8 mouse cellular contexts compared by ENCODE assay signal in genomic region chr1:119837035-119837751, GRCm38 (mm10). TPM values are rescaled to one million over a fixed set of nuclear protein-coding genes. Genes with fewer than 3 reads are reported as not detected.
DNase-seq lines count a peak whose midpoint lies in the region; ATAC-seq lines count a peak whose summit lies in the region.

Gene Ptpn4, minus strand, starts transcription at chr1:119837613.

- peak within 1 kb of the TSS; percentile 90 for H3K4me3 ChIP-seq in hindbrain, embryonic 15.5 days

- peak; percentile 99 for DNase-seq in T-cell, adult 2 months (ENCODE audit: low spot score)
- peak; percentile 98 to 99 for DNase-seq in cerebellum, postnatal 36 days
- peak; percentile 97 to 98 for DNase-seq in frontal cortex, postnatal 36 days (ENCODE audit: low spot score in 2 of 2)
- DNase-seq in left cerebral cortex, adult 11 months (ENCODE audit: low spot score) = peak; percentile 95
- DNase-seq in lung, postnatal 4 days = peak; percentile 99
- DNase-seq in retina, postnatal 7 days (ENCODE audit: low read depth, low spot score) = peak; percentile 93
- DNase-seq in urinary bladder, adult 2 months (ENCODE audit: low spot score) = peak; percentile 95

- peak within 1 kb of the TSS; percentile 86 for H3K9ac ChIP-seq in hindbrain, embryonic 15.5 days

- H3K27me3 ChIP-seq in hindbrain, embryonic 15.5 days = no peaks in the 10 kb centered on the region

- peaks cover 15% of the 10 kb centered on the region for H3K4me1 ChIP-seq in hindbrain, embryonic 15.5 days (replicated peaks)

- peak within 1 kb of the TSS; percentile 95 for H3K27ac ChIP-seq in hindbrain, embryonic 15.5 days (replicated peaks)

- H3K36me3 ChIP-seq in hindbrain, embryonic 15.5 days = no peaks in the 10 kb centered on the region

- WGBS in hindbrain, embryonic 15.5 days = under 1% methylated on average over 72 of the region's 79 CpGs

- peak; percentile 99 for ATAC-seq in hindbrain, embryonic 15.5 days (ENCODE audit: low FRiP score, low read depth)

- no peaks in the 10 kb centered on the region for H3K9me3 ChIP-seq in hindbrain, embryonic 15.5 days

- peak within 1 kb of the TSS; percentile 76 for H3K4me2 ChIP-seq in hindbrain, embryonic 15.5 days

RNA-seq across cellular contexts. Expression of gene Ptpn4, which starts in this region (rescaled TPM):
- polyA plus RNA-seq in hindbrain, embryonic 15.5 days (2015; fragmentation: Nextera tagmentation; extraction: Ambion mirVana) = 10.0 and 10.9 TPM in 2 replicates
- 3.2 and 3.8 TPM in 2 replicates for polyA plus RNA-seq in urinary bladder, adult 2 months (2012; rRNA removed)

Comparison
In these comparisons a context has a peak if more than half of its experiments do, and no peak if none do; other contexts are left out.
1. Peak in every context shown above with its lines: DNase-seq, ATAC-seq, H3K4me3 ChIP-seq and H3K27ac ChIP-seq.